Mouse (Mus musculus) hindbrain, embryonic 15.5 days (tissue): ENCODE data around the gene Ube2o. TPM values are rescaled to one million over a fixed set of nuclear protein-coding genes. Genes with fewer than 3 reads are reported as not detected.

Experiments
- ATAC-seq: fragments of 200-750 bp; cut with Nextera tagmentation; 2 replicates; pipeline ENCODE4 v1.8.0; 2017; ENCODE audit warnings: low read depth, moderate number of reproducible peaks, moderate TSS enrichment; ENCODE audit not compliant: low FRiP score
- H3K27ac ChIP-seq: fragments of 300-500 bp; sonication (generic); replicated peaks from 2 replicates; pipeline ENCODE4 v1.5.1; 2015; ENCODE audit warnings: mild to moderate bottlenecking, inconsistent platforms
- H3K27me3 ChIP-seq: fragments of 300-500 bp; sonication (generic); 2 replicates; pipeline ENCODE4 v1.6.1; 2015; ENCODE audit warnings: control low read depth, inconsistent platforms
- H3K36me3 ChIP-seq: fragments of 300-500 bp; sonication (generic); 2 replicates; pipeline ENCODE4 v1.6.1; 2015; ENCODE audit warnings: control low read depth, inconsistent platforms
- H3K4me1 ChIP-seq: fragments of 300-500 bp; sonication (generic); replicated peaks from 2 replicates; pipeline ENCODE4 v1.6.1; 2015; ENCODE audit warnings: control low read depth, inconsistent platforms
- H3K4me2 ChIP-seq: fragments of 300-500 bp; sonication (generic); 2 replicates; pipeline ENCODE4 v1.6.1; 2015; ENCODE audit warnings: moderate library complexity, mild to moderate bottlenecking, inconsistent platforms
- H3K4me3 ChIP-seq: fragments of 300-500 bp; sonication (generic); 2 replicates; pipeline ENCODE4 v1.5.1; 2015; ENCODE audit warnings: mild to moderate bottlenecking, inconsistent platforms
- H3K9ac ChIP-seq: fragments of 300-500 bp; sonication (generic); 2 replicates; pipeline ENCODE4 v1.6.1; 2015; ENCODE audit warnings: inconsistent platforms
- H3K9me3 ChIP-seq: fragments of 300-500 bp; sonication (generic); 2 replicates; pipeline ENCODE4 v1.6.1; 2016; ENCODE audit warnings: control low read depth, inconsistent platforms
- WGBS: fragments of 180-500 bp; shearing (Covaris S2); methylation state at CpG from one replicate; pipeline ENCODE4 v1.1.7; 2015; 5-methylcytosine and 5-hydroxymethylcytosine counted together
- polyA plus RNA-seq: library from polyadenylated mRNA; unstranded; fragments of >200 nt; fragmentation: Nextera tagmentation; extraction: Ambion mirVana; gene quantifications from 2 replicates; pipeline ENCODE4 v1.2.1, GENCODE M21; 2015

Ube2o gene
- polyA plus RNA-seq, 1 experiment from 2014 or later = 36.7 TPM

- under 1% methylated on average over 50 of the region's 50 CpGs for WGBS
Observed at GRCm38 (mm10) chr11:116532810-116533338, 48.4 kb downstream of the Ube2o start.

DNA sequence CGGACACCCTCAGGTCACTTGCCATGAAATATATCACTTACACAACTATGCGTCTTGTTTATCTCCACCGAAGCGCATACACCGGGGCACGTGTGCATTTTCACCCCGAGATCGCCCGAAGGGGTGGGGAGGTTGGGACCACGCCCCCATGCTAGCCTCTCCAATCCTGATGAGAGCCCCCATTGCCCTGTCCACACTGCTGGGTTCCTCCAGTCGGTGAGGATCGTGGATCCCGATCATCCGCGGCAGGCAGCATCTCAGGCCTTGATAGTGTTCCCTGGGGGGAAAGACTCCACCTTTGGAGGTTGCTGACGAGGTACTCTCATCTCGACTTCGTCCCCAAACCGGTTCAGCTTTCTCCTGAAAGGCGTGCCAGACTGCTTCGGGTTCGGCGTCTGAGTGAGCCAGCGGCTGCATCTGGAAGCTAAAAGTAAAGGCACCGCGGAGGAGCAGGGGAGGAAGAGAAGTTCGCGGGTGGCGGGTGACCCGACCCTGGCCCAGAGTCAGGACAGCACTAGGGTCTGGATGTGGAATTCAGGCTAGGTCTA lies 48.9 kb downstream of the Ube2o start:
- Histone ChIP-seq H3K27ac (0 out of 2 replicates have a peak overlapping the region, but pooled peaks have one; percentile 14), H3K4me2 (peak overlapping the region; percentile 87), H3K9me3 (no peaks in the 10 kb centered on the region), H3K27me3 (peaks cover 44% of the 10 kb centered on the region), H3K36me3 (0 out of 2 replicates have a peak, but pooled peaks cover 1% of the 10 kb centered on the region), H3K4me1 (peaks cover 43% of the 10 kb centered on the region), H3K4me3 (peak overlapping the region; percentile 44), H3K9ac (peak overlapping the region; percentile 32)
- ATAC-seq = no peak
- under 1% methylated on average over 30 of the region's 30 CpGs for WGBS

More at GRCm38 (mm10) chr11:116532810-116533338, 48.4 kb downstream of the Ube2o start:
- no peaks in the 10 kb centered on the region for H3K9me3 ChIP-seq
- H3K4me1 ChIP-seq = peaks cover 43% of the 10 kb centered on the region
- H3K27ac ChIP-seq = 0 out of 2 replicates have a peak overlapping the region, but pooled peaks have one; percentile 14
- 0 out of 2 replicates have a peak, but pooled peaks have one; percentile 5 for ATAC-seq
- H3K9ac ChIP-seq = peak overlapping the region; percentile 32
- peak overlapping the region; percentile 44 for H3K4me3 ChIP-seq
- 0 out of 2 replicates have a peak, but pooled peaks cover 6% of the 10 kb centered on the region for H3K36me3 ChIP-seq
- H3K27me3 ChIP-seq = peaks cover 44% of the 10 kb centered on the region
- H3K4me2 ChIP-seq = peak overlapping the region; percentile 87

GRCm38 (mm10) chr11:116531371-116532191 lies 49.7 kb downstream of the Ube2o start:
- Histone ChIP-seq H3K4me1 (peaks cover 43% of the 10 kb centered on the region), H3K9me3 (no peaks in the 10 kb centered on the region), H3K27ac (0 out of 2 replicates have a peak overlapping the region, but pooled peaks have one; percentile 10), H3K4me2 (peak overlapping the region; percentile 87), H3K27me3 (peaks cover 44% of the 10 kb centered on the region), H3K4me3 (peak overlapping the region; percentile 44), H3K9ac (peak overlapping the region; percentile 23), H3K36me3 (no peaks in the 10 kb centered on the region)
- ATAC-seq = 0 out of 2 replicates have a peak, but pooled peaks have one; percentile 16
- WGBS = 3% methylated on average over 48 of the region's 48 CpGs

- 23% methylated on average over 11 of the region's 11 CpGs for WGBS
- Histone ChIP-seq H3K9me3 (no peaks in the 10 kb centered on the region), H3K4me2 (peak within 1 kb of the TSS; percentile 87), H3K9ac (peak within 1 kb of the TSS; percentile 23), H3K27me3 (peaks cover 44% of the 10 kb centered on the region), H3K36me3 (no peaks in the 10 kb centered on the region), H3K27ac (peak within 1 kb of the TSS; percentile 34; the same call in 1 of the 2 replicates), H3K4me3 (peak within 1 kb of the TSS; percentile 44), H3K4me1 (peaks cover 43% of the 10 kb centered on the region)
- no peak for ATAC-seq
Observed at GRCm38 (mm10) chr11:116530187-116531147, 50.8 kb downstream of the Ube2o start, which contains the start of gene Sphk1. Gene Sphk1 (plus strand): TSS chr11:116530925.

DNA sequence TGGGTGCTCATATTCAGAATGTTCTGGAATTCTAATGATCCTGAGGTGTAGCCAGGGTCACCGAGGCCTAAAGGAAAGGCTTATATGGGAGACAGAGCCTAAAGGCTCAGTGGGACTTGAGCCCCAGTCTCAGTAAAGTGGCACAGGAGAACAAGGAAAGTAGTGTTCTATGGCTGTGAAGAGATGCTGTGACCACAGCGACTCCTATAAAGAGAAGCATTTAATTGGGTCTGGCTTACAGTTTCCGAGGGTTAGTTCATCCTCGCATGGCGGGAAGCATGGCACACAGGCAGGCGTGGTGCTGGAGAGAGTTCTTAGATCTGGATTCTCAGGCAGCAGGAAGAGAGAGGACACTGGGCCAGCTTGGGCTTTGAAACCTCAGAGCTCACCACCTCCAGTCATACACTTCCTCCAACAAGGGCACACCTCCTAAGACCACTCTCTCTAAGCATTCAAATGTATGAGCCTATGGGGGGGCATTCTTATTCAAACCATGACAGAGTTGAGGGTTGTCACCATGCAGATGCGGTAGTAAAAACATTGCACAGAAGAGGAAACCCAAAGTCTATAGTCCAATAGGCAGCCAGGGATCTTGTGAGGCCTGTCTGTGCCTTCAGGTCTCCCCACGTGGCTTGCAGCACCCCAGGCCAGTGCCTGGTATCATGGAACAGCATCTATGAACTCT lies 52.5 kb downstream of the Ube2o start:
- WGBS = 77% methylated on average over 8 of the region's 8 CpGs
- ATAC-seq = no peak
- Histone ChIP-seq H3K4me3 (no peak overlapping the region), H3K4me2 (no peak overlapping the region), H3K27me3 (peaks cover 30% of the 10 kb centered on the region), H3K9ac (no peak overlapping the region), H3K4me1 (peaks cover 42% of the 10 kb centered on the region), H3K27ac (no peak overlapping the region), H3K36me3 (no peaks in the 10 kb centered on the region), H3K9me3 (no peaks in the 10 kb centered on the region)

- WGBS = 41% methylated on average over 5 of the region's 5 CpGs
- H3K9me3 ChIP-seq = no peaks in the 10 kb centered on the region
- no peak overlapping the region; the same call in 1 of the 2 replicates for H3K27ac ChIP-seq
- peaks cover 15% of the 10 kb centered on the region for H3K4me1 ChIP-seq
- H3K27me3 ChIP-seq = no peaks in the 10 kb centered on the region
- H3K4me2 ChIP-seq = no peak overlapping the region
- no peaks in the 10 kb centered on the region for H3K36me3 ChIP-seq
- H3K4me3 ChIP-seq = no peak overlapping the region
- no peak overlapping the region for H3K9ac ChIP-seq
- no peak for ATAC-seq
Observed at GRCm38 (mm10) chr11:116523699-116524189, 57.5 kb downstream of the Ube2o start.

DNA sequence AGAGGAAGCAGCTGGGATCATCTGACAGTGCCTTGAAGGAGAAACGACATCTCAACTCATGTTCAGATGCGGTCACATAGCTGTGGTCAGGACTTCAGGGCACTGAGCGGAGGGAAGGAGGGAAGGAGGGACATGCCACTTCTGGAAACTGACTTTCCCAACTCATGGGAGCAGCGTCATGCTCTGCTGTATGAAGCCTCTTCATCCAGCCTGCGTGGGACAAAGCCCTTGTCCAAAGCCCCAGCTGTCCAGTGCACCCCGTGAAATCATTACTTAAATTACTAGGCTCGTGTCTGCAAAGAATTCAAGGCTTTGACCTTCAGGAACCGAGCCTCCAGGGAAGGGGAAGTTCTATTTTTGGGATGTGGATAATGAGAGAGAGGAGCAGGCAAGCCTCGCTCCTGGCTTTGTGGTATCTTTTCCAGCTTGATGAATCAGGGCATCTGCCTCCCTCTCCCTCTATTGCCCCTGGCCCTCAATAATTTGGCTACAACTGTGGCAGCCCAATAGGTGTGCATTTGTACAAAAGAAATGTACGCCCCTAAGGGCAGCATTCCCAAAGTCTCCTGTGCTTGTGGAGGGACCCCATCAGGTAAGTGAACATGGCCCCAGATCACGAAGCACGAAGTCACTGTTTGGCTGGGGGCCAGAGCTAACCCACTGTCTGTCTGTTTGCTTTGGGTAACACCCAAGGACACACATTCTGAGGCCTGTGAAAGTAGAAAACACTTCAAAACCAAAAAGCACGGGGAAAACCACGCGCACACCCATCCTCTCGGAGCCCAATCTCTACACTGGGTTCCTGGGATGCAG lies 58.2 kb downstream of the Ube2o start:
- H3K4me1 ChIP-seq = peaks cover 15% of the 10 kb centered on the region
- no peak overlapping the region; the same call in 1 of the 2 replicates for H3K27ac ChIP-seq
- no peaks in the 10 kb centered on the region for H3K36me3 ChIP-seq
- H3K27me3 ChIP-seq = no peaks in the 10 kb centered on the region
- H3K9me3 ChIP-seq = no peaks in the 10 kb centered on the region
- H3K4me3 ChIP-seq = no peak overlapping the region
- no peak for ATAC-seq
- H3K4me2 ChIP-seq = no peak overlapping the region
- H3K9ac ChIP-seq = no peak overlapping the region
- 52% methylated on average over 16 of the region's 16 CpGs for WGBS

DNA sequence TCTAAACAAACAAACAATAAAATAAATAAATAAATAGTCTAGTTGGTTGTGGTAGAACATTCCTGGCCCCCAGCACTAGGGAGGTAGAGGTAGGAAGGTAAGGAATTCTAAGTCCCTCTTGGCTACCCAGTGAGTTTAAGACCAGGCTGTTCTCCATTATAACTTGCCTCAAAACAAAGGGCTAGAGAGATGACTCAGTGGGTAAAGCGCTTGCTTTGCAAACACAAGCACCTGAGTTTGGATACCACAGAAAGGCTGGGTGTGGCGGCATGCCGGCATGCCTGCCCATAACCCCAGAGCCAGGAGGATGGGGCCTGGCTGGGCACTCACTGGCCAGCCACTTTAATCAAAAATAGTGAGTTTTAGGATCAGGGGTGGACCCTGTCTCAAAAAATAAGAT lies 59.2 kb downstream of the Ube2o start:
- ATAC-seq = no peak
- 87% methylated on average over 3 of the region's 3 CpGs for WGBS

GRCm38 (mm10) chr11:116521143-116521542 lies 60.1 kb downstream of the Ube2o start:
- Histone ChIP-seq H3K4me3 (no peak overlapping the region), H3K27me3 (no peaks in the 10 kb centered on the region)
- 66% methylated on average over 3 of the region's 3 CpGs for WGBS

More for the DNA sequence above, 59.2 kb downstream of the Ube2o start:
- peaks cover 15% of the 10 kb centered on the region for H3K4me1 ChIP-seq
- H3K36me3 ChIP-seq = no peaks in the 10 kb centered on the region
- H3K9ac ChIP-seq = no peak overlapping the region
- H3K27ac ChIP-seq = no peak overlapping the region
- no peak overlapping the region for H3K4me3 ChIP-seq
- H3K27me3 ChIP-seq = no peaks in the 10 kb centered on the region
- no peak overlapping the region for H3K4me2 ChIP-seq
- no peaks in the 10 kb centered on the region for H3K9me3 ChIP-seq

GRCm38 (mm10) chr11:116518482-116518881 lies 62.8 kb downstream of the Ube2o start:
- 75% methylated on average over 8 of the region's 8 CpGs for WGBS
- Histone ChIP-seq H3K4me1 (peaks cover 9% of the 10 kb centered on the region), H3K4me3 (no peak overlapping the region), H3K36me3 (no peaks in the 10 kb centered on the region), H3K27ac (no peak overlapping the region), H3K9ac (no peak overlapping the region), H3K27me3 (no peaks in the 10 kb centered on the region), H3K9me3 (no peaks in the 10 kb centered on the region), H3K4me2 (no peak overlapping the region)
- ATAC-seq = no peak

More at GRCm38 (mm10) chr11:116521143-116521542, 60.1 kb downstream of the Ube2o start:
- Histone ChIP-seq H3K9me3 (no peaks in the 10 kb centered on the region), H3K36me3 (no peaks in the 10 kb centered on the region), H3K27ac (no peak overlapping the region), H3K9ac (no peak overlapping the region), H3K4me2 (no peak overlapping the region), H3K4me1 (peaks cover 15% of the 10 kb centered on the region)
- ATAC-seq = no peak
